Mouse (Mus musculus) induced T-regulatory cell, adult 2 months (primary cell): Measurements from ENCODE around the gene Rab37.

Experiments
- DNase-seq: peaks from one replicate; pipeline ENCODE4 v3.0.0-alpha.2; 2012; ENCODE audit warnings: low read depth

Gene Rab37

DNA sequence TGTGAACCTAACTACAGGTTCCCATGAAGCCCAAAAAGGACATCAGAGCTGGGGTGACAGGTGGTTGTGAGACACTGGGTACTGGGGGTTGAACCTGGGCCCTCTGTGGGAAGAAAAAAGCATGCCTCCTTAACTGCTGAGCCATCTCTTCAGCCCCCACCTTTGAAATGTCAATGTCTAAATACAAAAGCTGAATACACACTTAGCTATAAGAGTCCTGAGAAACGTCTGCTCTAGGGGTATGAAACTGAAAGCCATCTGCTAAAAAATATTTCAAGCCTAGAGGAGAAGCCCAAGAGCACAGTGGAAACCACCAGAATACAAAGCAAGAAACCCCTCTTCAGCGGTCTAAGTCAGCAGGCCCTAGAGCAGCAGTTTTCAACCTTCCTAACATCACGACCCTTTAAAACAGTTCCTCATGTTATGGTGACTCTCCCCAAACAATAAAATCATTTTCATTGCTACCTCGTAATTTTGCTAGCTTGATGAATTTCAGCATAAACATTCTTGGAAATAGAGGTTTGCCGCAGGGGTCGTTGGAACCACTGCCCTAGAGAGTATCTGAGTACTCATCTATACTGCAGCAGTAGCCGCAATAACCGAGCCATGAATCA is 40.6 kb downstream of the Rab37 start:
- peak; percentile 47 for DNase-seq

DNA sequence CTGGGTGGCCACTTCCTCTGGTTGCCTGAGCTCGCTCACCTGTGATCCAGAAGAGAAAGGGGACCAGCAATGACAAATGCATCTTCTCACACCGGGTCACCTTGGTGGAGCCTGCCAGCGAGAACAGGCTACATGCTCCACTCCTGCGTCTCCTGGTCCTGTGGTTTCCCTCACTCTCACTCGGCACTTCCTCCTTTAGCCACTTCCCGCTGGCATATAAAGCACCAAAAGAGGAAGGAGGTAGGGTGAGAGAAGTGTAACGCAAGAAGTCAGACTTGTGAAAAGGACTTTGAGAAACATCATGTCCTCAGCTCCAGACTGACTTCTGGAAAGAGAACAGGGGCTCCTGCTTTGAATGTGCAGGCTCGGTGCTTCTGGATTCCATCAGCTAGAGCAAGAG is 42.6 kb downstream of the Rab37 start, which contains the start of gene Cd300lf:
Gene Cd300lf (minus strand): TSS at position 193 of the 400 bp plus-strand sequence.
- peak; percentile 47 for DNase-seq

DNA sequence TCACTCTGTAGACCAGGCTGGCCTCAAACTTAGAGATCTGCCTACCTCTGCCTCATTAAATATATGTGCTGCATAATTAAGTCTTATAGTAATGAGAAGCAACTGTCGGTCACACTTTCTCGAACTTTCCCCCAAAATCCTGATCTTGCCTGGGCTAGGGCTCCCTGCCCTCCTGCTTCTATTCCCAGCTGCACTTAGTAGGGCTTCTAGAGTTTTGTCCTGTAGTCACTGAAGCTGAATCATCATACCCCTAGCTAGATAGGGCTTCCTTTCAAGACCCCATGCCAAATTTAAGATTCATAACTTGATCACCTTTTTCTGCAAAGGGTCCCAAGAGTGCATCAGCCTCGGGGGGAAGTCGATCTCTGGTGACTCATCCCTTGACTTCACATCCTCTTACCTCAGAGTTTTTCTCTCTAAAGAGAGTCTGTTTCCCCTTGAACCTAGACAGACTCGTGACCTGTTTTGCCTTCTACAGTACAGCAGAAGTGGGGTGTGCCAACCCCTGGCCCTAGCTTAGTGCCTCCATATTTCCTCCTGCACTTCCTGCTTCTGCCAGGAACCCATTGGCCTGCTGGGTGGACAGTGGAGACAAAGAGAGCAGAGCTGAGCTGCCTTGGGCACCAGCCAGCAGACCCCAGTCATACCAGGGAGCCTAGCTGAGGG is 47.5 kb downstream of the Rab37 start:
- peak; percentile 42 for DNase-seq

DNA sequence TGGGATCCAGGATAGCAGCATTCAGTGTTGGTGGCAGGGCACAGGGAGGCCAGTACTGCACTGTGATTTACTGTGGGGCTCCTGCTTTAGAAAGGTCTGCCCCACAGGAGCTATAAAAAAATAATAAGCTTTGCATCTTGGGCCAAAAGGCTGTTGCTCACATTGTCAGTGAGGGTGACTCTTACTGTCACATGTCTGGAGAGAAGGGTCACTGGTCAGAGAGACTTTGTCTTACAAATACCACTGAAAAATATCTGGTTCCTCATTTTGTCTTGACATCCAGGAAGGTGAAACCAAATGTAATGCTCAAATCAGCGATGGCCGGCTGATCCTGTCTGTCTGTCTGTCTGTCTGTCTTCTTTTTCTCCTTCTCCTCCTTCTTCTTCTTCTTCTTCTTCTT is 50.7 kb downstream of the Rab37 start:
- DNase-seq: no peak

DNA sequence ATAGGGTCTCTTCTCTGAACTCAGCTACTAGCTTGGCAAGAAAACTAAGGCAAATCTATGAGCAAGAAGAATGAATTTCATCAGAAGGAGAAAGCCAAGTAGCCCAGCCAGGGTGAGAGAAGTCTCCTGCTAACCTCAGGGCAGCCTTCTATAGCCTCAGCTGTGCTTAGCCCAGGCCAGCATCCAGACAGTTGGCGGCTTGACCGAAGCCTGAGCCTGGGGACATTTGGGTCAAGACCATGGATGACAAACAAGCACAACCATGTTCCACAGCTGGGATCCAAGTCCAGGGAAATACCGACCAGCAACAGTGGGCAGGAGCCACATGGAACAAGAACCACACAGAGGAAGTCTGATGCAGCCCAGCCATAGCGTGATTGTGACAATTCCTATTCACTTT is 56.6 kb downstream of the Rab37 start:
- no peak for DNase-seq

DNA sequence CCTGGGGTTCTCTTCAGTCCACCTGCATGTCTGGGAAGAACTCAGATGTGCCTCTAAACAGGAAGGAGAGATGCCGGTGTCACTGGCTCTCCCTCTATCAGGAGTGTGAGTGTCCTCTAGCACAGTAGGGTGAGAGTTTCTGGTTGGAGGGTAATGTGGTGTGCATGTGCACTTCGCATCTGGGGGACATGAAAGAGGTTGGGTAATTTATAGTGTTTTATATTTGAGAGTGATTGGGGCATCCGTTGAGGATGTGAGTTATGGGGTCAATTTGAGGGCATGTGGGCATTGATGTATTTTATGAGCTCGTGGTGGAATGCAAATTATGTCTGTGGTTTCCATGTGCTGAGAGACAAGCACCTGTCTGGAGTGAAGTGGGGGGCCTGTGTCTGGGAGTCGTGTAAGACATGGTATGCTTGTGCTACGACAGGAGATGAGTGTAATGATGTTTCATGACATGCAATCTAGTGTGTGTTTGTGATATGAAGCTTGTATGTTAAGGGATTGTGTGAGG is 59.6 kb downstream of the Rab37 start:
- DNase-seq: peak; percentile 42

DNA sequence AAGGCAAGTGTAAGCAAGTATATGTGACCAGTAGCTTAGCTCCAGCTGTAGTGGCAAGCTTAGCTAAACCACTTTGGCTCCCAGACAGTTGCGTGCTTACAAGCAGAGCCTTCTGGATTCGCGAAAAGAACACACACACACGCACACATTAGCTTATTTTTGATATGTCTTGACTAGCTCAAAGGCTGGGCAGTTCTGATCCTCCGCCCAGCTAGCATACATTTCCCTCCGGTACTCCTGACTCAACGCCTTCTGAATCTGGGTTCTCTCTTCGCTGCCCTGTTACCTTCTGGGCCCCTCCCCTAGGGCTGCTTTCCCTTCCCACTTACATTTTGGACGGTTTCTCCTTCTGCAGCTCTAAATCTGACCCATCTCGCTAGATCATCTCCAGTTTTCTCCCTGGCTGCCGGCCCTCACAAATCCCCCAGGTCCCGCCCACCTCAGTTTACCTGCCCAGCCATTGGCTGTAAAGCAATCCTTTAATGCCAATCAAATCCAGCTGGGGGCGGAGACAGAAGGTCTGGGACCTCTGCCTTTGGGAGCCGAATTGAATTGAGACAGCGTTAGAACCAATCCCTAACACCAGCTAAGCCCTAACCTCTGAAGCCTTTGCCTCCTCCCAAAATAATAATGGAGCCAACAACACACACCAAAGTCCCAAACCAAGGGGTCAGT is 60.7 kb downstream of the Rab37 start:
- peak; percentile 49 for DNase-seq

DNA sequence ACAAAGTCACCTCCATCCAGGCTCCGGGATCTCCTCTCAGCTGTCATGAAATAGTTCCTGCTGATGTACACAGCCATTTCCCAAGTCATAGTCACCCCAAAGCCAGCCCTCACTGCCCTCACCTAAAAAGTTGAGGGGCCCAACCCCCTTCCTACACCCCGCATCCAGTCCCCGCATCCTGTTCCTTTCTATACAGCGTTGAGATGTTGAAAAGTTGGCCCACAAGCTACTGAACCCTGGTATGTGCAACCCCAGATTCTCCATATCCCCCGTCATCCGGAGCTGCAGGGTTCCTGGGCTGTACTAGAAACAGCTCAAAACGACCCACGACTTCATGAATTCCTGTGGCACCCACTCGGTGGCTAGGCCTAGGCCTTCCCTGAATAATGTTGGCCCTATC is 61.9 kb downstream of the Rab37 start:
- no peak for DNase-seq

DNA sequence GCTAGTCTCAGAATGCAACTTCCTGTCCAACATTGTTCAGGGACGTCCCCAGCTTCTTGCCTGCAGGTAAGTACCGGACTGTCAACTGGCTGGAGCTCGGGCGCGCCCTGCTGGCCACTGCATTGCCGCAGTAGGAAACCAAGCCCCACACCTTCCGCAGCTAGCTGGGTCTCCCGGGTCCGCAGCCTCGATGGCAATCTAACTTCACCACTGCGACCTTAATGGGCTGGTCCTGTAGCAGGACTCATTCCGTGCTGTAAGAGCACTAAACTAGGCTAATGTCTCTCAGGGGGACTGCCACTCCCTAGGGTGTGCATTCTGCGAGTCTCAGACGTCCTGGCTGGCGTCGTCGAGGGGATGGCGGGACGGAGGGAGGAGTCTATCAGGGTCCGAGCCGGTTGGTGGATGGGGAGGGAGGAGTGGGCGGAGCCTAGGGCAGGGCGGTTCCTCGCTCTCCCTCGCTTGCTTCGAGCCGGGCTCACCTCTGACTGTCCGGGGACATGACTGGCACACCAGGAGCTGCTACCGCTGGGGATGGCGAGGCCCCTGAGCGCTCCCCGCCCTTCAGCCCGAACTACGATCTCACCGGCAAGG is 62.6 kb downstream of the Rab37 start:
- peak; percentile 97 for DNase-seq

DNA sequence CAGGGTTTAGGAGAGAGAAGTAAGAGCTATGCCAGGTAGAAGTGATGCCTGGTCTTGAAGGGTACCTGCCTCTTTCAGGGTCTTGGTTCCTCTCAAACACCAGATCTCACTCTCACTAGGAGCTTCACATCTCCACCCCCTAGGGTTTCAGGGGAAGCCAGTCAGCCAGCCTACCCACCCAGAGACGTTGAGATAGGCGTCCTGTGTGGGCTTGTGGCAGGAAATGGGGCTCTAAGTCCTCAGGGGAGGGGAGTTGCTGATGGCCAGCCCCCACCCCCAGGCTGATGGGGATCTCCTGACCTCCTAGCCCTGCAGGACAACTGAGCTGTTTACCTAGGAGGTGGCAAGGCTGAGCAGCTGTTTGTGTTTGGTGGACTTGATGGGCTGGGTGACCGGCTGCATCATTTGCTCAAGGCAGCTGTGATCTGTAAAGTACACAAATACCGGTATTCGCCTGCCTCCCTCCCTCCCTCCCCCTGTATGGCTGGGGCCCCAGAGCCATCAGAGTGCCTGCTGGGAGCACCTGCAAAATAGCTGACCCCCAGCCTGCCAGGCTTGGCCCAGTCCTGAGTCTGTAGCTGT is 63.9 kb downstream of the Rab37 start:
- DNase-seq: peak; percentile 78

DNA sequence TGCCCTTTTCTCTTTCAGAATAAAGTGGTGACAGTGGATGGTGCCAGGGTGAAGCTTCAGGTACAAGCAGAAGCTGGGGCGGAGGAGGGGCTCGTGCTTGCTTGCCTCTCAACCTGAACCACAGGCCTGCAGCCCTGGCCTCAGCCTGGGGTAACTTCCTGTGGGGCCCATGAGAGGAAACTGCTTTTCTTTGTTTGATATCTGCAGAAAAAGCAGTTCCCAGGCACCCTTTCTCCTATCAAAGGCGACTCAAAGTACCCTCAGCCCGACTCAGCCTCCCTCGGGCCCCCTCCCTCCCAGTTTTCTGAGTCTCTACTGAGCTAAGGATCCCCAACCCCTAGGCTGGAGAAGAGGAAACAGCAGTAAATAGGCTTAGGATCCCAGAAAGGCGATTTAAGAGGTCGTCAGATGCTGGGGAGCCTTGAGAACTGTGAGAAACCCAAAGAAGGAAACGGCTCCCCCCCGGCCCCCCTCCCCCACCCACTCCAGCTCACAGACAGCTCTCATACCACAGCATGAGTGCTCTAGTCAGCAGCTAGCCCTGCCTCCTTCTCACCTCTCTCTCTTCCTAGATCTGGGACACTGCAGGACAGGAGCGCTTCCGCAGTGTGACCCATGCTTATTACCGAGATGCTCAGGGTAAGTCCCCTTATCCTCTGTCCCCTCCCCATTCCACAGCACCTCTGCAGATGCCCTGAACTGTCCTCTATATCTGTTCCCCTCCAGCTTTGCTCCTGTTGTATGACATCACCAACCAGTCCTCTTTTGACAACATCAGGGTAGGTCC is 66.9 kb downstream of the Rab37 start:
- DNase-seq: peak; percentile 87

DNA sequence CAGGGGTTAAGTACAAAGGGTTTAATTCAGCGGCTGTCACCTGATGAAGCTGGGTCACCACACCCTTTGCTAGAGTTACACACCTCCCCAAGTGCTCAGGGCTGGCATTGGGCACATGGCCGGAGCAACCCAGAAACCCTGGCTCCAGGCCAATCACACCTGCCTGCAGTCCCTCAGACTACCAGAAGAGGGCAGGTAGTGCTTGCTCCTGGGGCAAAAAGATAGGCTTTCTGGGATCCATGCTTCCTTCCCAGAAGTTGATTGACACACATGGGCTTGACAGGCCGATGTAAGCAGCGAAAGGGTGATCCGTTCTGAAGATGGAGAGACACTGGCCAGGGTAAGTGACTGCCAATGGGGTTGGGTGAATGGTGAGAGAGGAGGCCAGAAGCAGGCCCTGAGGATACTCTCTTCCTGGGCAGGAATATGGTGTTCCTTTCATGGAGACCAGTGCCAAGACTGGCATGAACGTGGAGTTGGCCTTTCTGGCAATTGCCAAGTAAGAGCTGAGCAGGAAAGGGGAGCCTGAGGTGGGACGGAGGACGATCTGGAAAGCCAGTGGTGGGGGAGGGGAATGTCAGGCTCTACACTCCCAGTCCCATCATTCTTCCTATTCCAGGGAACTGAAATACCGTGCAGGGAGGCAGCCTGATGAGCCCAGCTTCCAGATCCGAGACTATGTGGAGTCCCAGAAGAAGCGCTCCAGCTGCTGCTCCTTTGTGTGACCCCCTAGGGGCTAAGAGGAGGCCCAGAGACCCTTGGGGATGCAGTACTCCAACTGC is 69.0 kb downstream of the Rab37 start:
- peak; percentile 83 for DNase-seq

DNA sequence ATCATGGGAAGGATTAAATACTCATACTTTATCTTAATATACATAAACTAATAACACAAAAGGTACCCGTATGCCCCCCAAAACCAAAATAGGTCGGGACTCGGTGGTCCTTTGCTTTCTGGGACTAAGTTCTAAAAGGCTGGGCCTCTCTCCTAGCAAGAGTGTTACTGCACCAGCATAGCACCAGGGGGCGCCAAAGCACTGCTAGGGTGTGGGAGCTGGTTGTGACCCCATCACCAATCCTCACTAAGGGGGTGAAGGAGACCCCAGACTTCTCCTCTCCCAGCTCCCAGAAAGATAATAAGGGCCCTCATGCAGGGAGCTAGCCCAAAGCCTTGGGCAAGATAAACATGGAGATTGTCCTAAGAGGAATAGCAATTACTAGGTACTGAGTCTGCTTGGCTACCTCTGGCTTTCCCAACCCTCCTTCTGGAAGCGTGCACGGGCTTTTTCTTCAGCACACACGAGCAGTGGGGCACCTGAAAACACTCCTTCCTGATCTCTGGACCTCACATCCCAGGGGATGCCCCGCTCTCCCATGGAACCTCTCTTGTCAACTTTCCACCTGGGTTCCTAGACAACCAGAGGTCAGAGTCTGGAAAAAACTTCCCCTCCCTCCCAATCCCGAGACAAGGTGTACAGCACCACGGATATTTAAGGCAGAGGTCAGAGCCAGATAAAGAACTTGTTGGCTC is 69.8 kb downstream of the Rab37 start:
- peak; percentile 91 for DNase-seq

DNA sequence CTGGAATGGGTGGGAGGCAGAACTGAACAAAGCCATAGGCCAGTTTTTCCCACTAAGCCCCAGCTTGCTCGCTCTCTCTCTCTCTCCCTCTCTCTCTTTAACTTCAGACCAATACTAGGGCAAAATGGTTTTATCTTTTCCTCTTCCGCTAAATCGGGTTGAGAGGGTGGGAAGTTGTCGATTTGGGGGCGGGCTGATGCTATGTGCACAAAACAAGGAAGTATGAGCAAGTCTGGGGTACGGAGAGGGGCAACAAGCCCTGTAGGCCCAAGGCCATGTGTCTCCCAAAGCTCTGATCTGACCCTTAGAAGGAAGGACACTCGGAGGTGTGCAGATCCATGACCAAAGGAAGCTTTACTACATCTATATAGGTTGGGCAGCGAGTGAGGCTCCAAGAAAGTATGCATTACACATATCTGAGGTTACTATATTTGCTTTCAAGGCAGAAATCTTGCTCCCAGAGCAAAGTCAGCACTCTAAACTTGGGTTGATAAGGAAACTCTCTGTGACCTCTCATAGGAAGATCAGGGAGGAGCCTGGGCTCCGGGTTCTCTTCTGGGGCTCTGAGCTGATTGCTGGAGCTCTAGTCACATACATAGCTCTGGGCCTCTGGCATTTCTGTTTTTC is 70.5 kb downstream of the Rab37 start:
- peak; percentile 78 for DNase-seq

DNA sequence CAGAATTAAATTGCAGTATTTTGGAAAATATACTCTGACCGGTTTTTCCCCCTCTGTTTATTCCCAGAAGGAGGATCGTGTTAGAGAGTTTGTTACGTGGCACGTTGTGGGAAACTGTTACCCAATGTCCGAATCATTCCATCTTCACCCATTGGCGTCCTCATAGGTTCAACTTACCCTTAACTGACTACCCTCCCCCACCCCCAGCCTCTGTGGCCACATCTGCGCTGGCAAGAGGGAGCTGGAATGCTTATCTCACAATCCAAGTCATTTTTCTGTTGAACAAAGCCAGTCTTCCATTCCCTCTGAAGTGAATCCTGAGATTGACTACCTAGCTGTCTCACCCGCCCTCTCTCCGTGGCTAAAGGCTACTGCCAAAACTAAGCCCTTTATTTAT is 71.0 kb downstream of the Rab37 start:
- DNase-seq: no peak

DNA sequence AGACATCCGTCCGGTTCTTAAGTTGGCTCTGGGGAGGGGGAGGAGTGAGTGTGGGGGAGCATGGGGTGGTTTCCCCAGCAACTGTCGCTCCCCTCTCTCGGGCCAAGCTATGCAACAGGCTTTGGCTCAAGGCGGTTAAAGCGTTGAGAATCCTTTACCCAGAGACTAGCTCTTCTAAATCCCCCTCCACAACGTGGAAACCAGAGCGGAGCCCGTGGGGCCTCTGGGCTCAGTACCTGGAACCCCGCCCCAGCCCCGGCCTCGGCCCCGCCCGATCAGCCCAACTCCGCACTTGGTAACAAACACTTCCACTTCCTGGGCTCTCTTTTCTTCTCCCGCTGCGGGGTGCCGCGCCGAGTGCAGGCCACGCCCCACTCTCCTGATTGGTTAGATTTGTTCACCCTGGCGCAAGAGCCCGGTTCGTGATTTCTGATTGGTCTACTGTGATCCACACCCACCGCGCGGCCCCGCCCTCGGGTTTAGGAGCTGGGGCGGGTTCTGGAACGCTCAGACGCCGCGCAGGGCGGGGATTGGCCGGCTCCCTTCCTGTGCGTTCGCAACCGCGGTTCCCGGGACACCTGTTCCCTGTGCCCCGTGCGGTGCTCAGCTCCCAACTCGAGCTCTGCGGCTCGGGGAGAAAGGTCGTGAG is 71.7 kb downstream of the Rab37 start, which contains the start of gene Slc9a3r1:
Gene Slc9a3r1 (plus strand): TSS at position 510 of the 649 bp plus-strand sequence.
- peak; percentile 100 for DNase-seq

DNA sequence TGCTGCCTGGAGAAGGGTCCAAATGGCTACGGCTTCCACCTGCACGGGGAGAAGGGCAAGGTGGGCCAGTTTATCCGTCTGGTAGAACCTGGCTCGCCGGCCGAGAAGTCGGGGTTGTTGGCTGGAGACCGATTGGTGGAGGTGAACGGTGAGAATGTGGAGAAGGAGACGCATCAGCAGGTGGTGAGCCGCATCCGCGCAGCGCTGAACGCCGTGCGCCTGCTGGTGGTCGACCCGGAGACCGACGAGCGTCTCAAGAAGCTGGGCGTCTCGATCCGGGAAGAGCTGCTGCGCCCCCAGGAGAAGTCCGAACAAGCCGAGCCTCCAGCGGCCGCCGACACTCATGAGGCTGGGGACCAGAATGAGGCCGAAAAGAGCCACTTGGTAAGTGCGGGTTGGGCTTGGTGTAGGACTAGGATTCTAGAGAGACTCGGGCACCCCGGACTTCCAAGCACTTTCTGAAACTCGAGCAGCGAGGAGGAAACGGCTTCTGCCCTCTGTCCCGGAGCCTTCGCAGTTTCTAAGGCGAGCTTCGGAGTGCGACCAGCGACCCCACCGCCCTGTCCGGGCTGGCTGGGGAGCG is 72.4 kb downstream of the Rab37 start:
- peak; percentile 79 for DNase-seq

DNA sequence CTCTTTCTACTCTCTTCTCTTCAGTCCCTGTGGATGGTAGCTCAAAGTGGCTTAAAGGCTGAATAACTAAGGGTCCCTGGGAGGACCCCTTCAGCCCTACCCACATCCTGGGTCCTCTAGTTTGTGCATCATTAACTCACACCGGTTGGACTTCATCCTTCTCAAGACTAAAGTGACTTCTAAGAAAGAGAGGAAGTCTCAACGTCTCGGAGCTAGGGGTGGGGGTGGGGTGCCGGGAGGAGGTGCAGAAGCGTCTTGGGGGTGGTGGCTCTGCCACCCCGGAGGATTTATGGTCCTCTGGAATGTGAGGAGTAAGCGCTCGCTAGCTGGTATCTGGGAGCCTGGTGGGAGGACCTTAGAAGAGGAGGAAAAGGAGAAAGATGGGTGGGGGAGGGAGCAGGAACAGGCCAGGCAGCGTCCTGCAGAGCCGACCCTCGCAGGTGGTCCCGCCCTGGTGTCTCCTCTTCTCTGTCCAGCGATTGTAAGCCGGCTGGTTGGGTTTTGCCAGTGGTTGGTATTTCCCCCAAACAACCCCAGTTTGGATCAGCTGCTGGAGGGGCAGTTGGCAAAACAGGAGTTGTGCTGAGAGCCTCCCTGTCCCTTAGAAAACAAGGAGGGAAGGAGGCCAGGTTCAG is 73.2 kb downstream of the Rab37 start:
- peak; percentile 74 for DNase-seq
